Mouse (Mus musculus): ENCODE results near the gene Trim11.

The Trim11 gene

GRCm38 (mm10) chr11:59029003-59029402 is 51.1 kb downstream of the Trim11 start:
- no peak for DNase-seq (ENCODE audit: low read depth)
